Mouse (Mus musculus) forebrain, embryonic 11.5 days (tissue): ENCODE measurements around the gene Togaram2. TPM values are rescaled to one million over a fixed set of nuclear protein-coding genes. Genes with fewer than 3 reads are reported as not detected.
"Not testable (repeated sequence)": the region's sequence is repeated elsewhere in the genome, so short reads cannot be mapped to it uniquely, and the experiment has no call there.

Experiments
- ATAC-seq: fragments of 200-750 bp; cut with Nextera tagmentation; replicated peaks from 2 replicates; pipeline ENCODE4 v1.8.0; 2017; ENCODE audit warnings: moderate TSS enrichment; ENCODE audit not compliant: low FRiP score
- DNase-seq: peaks from one replicate; pipeline ENCODE4 v3.0.0-alpha.2; 2017; ENCODE audit warnings: low spot score
- H3K27ac ChIP-seq: fragments of 300-500 bp; sonication (generic); 2 replicates; pipeline ENCODE4 v1.5.1; 2014; ENCODE audit warnings: low read depth, low read length
- H3K27me3 ChIP-seq: fragments of 300-500 bp; sonication (generic); 2 replicates; pipeline ENCODE4 v1.6.1; 2014; ENCODE audit warnings: mild to moderate bottlenecking, low read length, mixed read lengths; ENCODE audit not compliant: control insufficient read depth, insufficient read depth
- H3K36me3 ChIP-seq: fragments of 300-500 bp; sonication (generic); 2 replicates; pipeline ENCODE4 v1.6.1; 2014; ENCODE audit warnings: mild to moderate bottlenecking, low read length, moderate library complexity, mixed read lengths; ENCODE audit not compliant: control insufficient read depth, insufficient read depth
- H3K4me1 ChIP-seq: fragments of 300-500 bp; sonication (generic); replicated peaks from 2 replicates; pipeline ENCODE4 v1.6.1; 2014; ENCODE audit warnings: low read length, mixed read lengths; ENCODE audit not compliant: control insufficient read depth, insufficient read depth
- H3K4me2 ChIP-seq: fragments of 300-500 bp; sonication (generic); 2 replicates; pipeline ENCODE4 v1.6.1; 2014; ENCODE audit warnings: low read depth, mild to moderate bottlenecking, low read length, moderate library complexity, mixed read lengths; ENCODE audit not compliant: severe bottlenecking
- H3K4me3 ChIP-seq: fragments of 300-500 bp; sonication (generic); 2 replicates; pipeline ENCODE4 v1.5.1; 2014; ENCODE audit warnings: low read depth, low read length
- H3K9ac ChIP-seq: fragments of 300-500 bp; sonication (generic); 2 replicates; pipeline ENCODE4 v1.6.1; 2014; ENCODE audit warnings: low read length
- H3K9me3 ChIP-seq: fragments of 300-500 bp; sonication (generic); 2 replicates; pipeline ENCODE4 v1.6.1; 2016; ENCODE audit warnings: low read length, mixed read lengths; ENCODE audit not compliant: control insufficient read depth
- WGBS: fragments of 180-500 bp; shearing (Covaris S2); extraction: QIAGEN DNeasy Blood & Tissue Kit; methylation state at CpG from one replicate; pipeline ENCODE4 v1.1.7; 2014; 5-methylcytosine and 5-hydroxymethylcytosine counted together
- polyA plus RNA-seq: library from polyadenylated mRNA; unstranded; fragments of >200 nt; fragmentation: Nextera tagmentation; extraction: Ambion mirVana; gene quantifications from 2 replicates; pipeline ENCODE4 v1.2.1, GENCODE M21; 2014

The Togaram2 gene
- 0.05 and 0.13 TPM in 2 replicates for polyA plus RNA-seq

DNA sequence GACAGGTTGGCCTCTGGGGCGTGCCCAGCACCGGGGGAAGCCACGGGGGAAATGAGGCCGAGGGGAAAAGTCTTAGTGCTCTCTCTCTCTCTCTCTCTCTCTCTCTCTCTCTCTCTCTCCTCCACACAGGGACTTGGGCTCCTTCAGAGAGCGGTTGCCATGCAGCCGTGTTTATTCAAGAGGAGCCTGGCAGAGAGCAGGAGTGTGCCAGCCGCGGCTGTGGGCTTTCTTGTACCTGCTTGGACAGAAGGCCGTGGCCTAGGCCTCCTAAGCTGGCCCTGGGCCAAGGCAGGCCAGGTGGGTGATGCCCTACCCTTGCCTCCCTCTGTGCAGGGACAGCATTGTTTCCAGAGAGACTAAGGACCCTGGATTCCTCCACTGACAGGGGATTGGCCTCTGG lies at the start of gene Togaram2:
TSS of gene Togaram2 (plus strand) at position 170 of the 400 bp plus-strand sequence.
- Histone ChIP-seq H3K4me2 (no peak within 1 kb of the TSS), H3K4me3 (no peak within 1 kb of the TSS), H3K36me3 (no peaks in the 10 kb centered on the region), H3K9ac (no peak within 1 kb of the TSS), H3K27me3 (no peaks in the 10 kb centered on the region), H3K9me3 (no peaks in the 10 kb centered on the region), H3K4me1 (no peaks in the 10 kb centered on the region; the same call in 1 of the 2 replicates), H3K27ac (no peak within 1 kb of the TSS)
- DNase-seq (no peak), ATAC-seq (no peak; the same call in 1 of the 2 replicates)
- 56% methylated on average over 9 of the region's 9 CpGs for WGBS

GRCm38 (mm10) chr17:71631806-71632205 lies 41.3 kb upstream of the Togaram2 start:
- Histone ChIP-seq H3K4me1 (no peaks in the 10 kb centered on the region), H3K27ac (no peak overlapping the region), H3K36me3 (peaks cover 8% of the 10 kb centered on the region), H3K9me3 (no peaks in the 10 kb centered on the region), H3K4me3 (no peak overlapping the region), H3K27me3 (no peaks in the 10 kb centered on the region), H3K9ac (no peak overlapping the region), H3K4me2 (no peak overlapping the region)
- ATAC-seq (no peak), DNase-seq (no peak)
- WGBS: 88% methylated on average over 10 of the region's 10 CpGs

GRCm38 (mm10) chr17:71633350-71633749 lies 39.7 kb upstream of the Togaram2 start:
- no peak overlapping the region for H3K4me3 ChIP-seq
- no peak overlapping the region for H3K4me2 ChIP-seq
- no peak for ATAC-seq
- no peaks in the 10 kb centered on the region for H3K4me1 ChIP-seq
- no peaks in the 10 kb centered on the region for H3K27me3 ChIP-seq
- no peaks in the 10 kb centered on the region for H3K9me3 ChIP-seq
- no peak for DNase-seq
- H3K9ac ChIP-seq: no peak overlapping the region
- no peak overlapping the region for H3K27ac ChIP-seq
- H3K36me3 ChIP-seq: peaks cover 8% of the 10 kb centered on the region
- WGBS: 93% methylated on average over 8 of the region's 8 CpGs

- Histone ChIP-seq H3K4me3 (no peak overlapping the region), H3K9me3 (no peaks in the 10 kb centered on the region), H3K36me3 (peaks cover 16% of the 10 kb centered on the region), H3K27me3 (no peaks in the 10 kb centered on the region), H3K27ac (no peak overlapping the region), H3K4me2 (no peak overlapping the region), H3K4me1 (no peaks in the 10 kb centered on the region), H3K9ac (no peak overlapping the region)
- no peak for ATAC-seq
- no peak for DNase-seq
- 94% methylated on average over 8 of the region's 8 CpGs for WGBS
Observed at GRCm38 (mm10) chr17:71636786-71637185, 36.3 kb upstream of the Togaram2 start.

GRCm38 (mm10) chr17:71637750-71638265 lies 35.3 kb upstream of the Togaram2 start:
- DNase-seq: no peak
- 84% methylated on average over 4 of the region's 4 CpGs for WGBS

GRCm38 (mm10) chr17:71639056-71639455 lies 34.0 kb upstream of the Togaram2 start:
- not testable (repeated sequence) for DNase-seq, H3K9ac ChIP-seq, H3K4me3 ChIP-seq, H3K4me2 ChIP-seq, ATAC-seq, H3K9me3 ChIP-seq, H3K27ac ChIP-seq, H3K4me1 ChIP-seq, H3K27me3 ChIP-seq
- peaks cover 15% of the 10 kb centered on the region for H3K36me3 ChIP-seq
- 90% methylated on average over 5 of the region's 5 CpGs for whole genome bisulfite sequencing

More at GRCm38 (mm10) chr17:71637750-71638265, 35.3 kb upstream of the Togaram2 start:
- Histone ChIP-seq H3K27ac (no peak overlapping the region), H3K9me3 (no peaks in the 10 kb centered on the region), H3K4me1 (no peaks in the 10 kb centered on the region), H3K4me2 (no peak overlapping the region), H3K9ac (no peak overlapping the region), H3K36me3 (peaks cover 16% of the 10 kb centered on the region), H3K4me3 (no peak overlapping the region), H3K27me3 (no peaks in the 10 kb centered on the region)
- no peak for ATAC-seq

DNA sequence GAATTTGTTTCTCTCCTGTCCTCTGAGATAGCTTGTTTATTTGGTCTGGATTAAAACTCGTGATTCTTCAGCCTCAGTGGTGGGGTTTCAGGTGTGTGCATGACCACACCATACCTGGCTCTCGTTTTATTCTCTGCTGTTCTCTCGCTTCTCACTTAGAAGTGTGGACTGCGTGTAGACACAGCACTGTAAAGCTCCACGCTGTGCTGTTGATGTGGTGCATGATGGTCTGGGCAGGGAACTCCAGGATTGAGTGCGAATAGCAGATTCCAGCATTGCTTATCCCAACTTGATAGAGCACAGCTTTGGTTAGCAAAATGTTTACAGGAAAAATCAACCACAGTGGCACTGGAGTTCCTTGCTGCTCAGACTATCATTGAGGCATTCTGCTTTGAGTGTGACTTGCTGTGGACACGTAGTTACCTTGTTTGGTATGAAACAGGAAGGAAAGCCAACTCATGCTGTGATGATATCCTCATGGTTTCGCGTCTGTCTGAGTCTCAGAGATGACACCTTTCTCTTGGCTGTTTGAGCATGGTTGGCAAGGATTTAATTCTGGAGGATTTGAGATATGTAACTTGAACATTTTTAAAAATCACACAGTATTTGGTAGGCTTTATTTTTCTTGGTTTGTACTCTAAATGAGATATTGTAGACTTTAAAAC lies 32.5 kb upstream of the Togaram2 start:
- no peak overlapping the region for H3K4me2 ChIP-seq
- ATAC-seq (no peak), DNase-seq (no peak)
- WGBS: 93% methylated on average over 9 of the region's 9 CpGs
- H3K9ac ChIP-seq: no peak overlapping the region
- no peaks in the 10 kb centered on the region for H3K9me3 ChIP-seq
- H3K27ac ChIP-seq: no peak overlapping the region
- no peaks in the 10 kb centered on the region for H3K27me3 ChIP-seq
- H3K4me1 ChIP-seq: no peaks in the 10 kb centered on the region
- no peak overlapping the region for H3K4me3 ChIP-seq
- peaks cover 14% of the 10 kb centered on the region for H3K36me3 ChIP-seq

DNA sequence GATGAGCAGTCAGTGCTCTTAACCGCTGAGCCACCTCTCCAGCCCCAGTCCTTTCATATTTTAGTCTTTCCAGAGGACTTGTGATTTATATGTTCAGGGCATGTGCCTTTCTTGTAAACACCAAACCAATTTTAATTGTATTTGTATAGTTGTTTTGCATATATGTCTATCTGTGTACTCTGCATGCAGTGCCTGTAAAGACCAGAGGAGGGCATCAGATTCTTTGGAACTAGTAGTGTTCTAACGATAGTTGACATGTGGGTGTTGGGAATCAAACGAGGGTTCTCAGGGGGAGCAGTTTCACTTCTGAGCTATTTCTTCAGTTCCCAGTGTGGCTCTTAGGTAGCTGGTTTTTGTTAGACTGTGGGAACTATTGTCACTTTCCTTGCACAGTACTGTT lies 30.9 kb upstream of the Togaram2 start:
- no peak overlapping the region for H3K4me2 ChIP-seq
- ATAC-seq (no peak), DNase-seq (no peak)
- no peak overlapping the region for H3K27ac ChIP-seq
- H3K9ac ChIP-seq: no peak overlapping the region
- no peaks in the 10 kb centered on the region for H3K27me3 ChIP-seq
- no peaks in the 10 kb centered on the region for H3K4me1 ChIP-seq
- WGBS: 85% methylated on average over 3 of the region's 3 CpGs
- no peak overlapping the region for H3K4me3 ChIP-seq
- H3K9me3 ChIP-seq: no peaks in the 10 kb centered on the region
- peaks cover 10% of the 10 kb centered on the region; the same call in 1 of the 2 replicates for H3K36me3 ChIP-seq

GRCm38 (mm10) chr17:71650011-71650410 lies 23.1 kb upstream of the Togaram2 start:
- DNase-seq (no peak), ATAC-seq (no peak)
- H3K27me3 ChIP-seq: no peaks in the 10 kb centered on the region
- WGBS: 94% methylated on average over 9 of the region's 9 CpGs
- H3K27ac ChIP-seq: no peak overlapping the region
- no peaks in the 10 kb centered on the region for H3K4me1 ChIP-seq
- H3K4me3 ChIP-seq: no peak overlapping the region
- no peaks in the 10 kb centered on the region for H3K9me3 ChIP-seq
- H3K36me3 ChIP-seq: no peaks in the 10 kb centered on the region; the same call in 1 of the 2 replicates
- no peak overlapping the region for H3K9ac ChIP-seq
- H3K4me2 ChIP-seq: no peak overlapping the region
